Mouse (Mus musculus) MEL (cell line): ENCODE results near the gene Ly6g6d. TPM values are rescaled to one million over a fixed set of nuclear protein-coding genes. Genes with fewer than 3 reads are reported as not detected.
A peak's percentile ranks its signal among the peaks of the same experiment; 100 is the strongest.

Source experiments
- DNase-seq: peaks from one replicate; pipeline ENCODE4 v3.0.0; 2011; ENCODE audit warnings: low read depth, low spot score
- H3K27ac ChIP-seq: 2 replicates; pipeline ENCODE4 v1.5.1; 2012; ENCODE audit warnings: low read depth, mild to moderate bottlenecking, control low read depth, low read length, moderate library complexity; ENCODE audit not compliant: control insufficient read depth
- H3K27me3 ChIP-seq, 2 experiments: fragments of 150-350 bp in 1 of 2; sonication (generic) in 1 of 2; 2 replicates each; pipeline ENCODE4 v1.6.1; 2012; ENCODE audit warnings: low read length in 2 of 2, mild to moderate bottlenecking in 2 of 2, improper control_type of control experiment in 1 of 2, moderate library complexity in 1 of 2; ENCODE audit not compliant: insufficient read depth in 2 of 2, control insufficient read depth in 1 of 2
- H3K36me3 ChIP-seq, 2 experiments: 2 replicates each; pipeline ENCODE4 v1.6.1; 2012 to 2014; ENCODE audit warnings: low read length in 2 of 2, improper control_type of control experiment in 1 of 2, inconsistent platforms in 1 of 2, mild to moderate bottlenecking in 1 of 2; ENCODE audit not compliant: insufficient read depth in 2 of 2, control insufficient read depth in 1 of 2
- H3K4me1 ChIP-seq, 2 experiments: fragments of 150-350 bp in 1 of 2; sonication (generic) in 1 of 2; 2 replicates each; pipeline ENCODE4 v1.6.1; 2012; ENCODE audit warnings: low read length in 2 of 2, improper control_type of control experiment in 1 of 2, mild to moderate bottlenecking in 1 of 2; ENCODE audit not compliant: insufficient read depth in 2 of 2, control insufficient read depth in 1 of 2
- H3K4me3 ChIP-seq, 2 experiments: fragments of 150-350 bp in 1 of 2; sonication (generic) in 1 of 2; 2 replicates each; pipeline ENCODE4 v1.5.1; 2012; ENCODE audit warnings: low read depth in 2 of 2, low read length in 2 of 2, mild to moderate bottlenecking in 2 of 2, moderate library complexity in 2 of 2, control low read depth in 1 of 2, improper control_type of control experiment in 1 of 2; ENCODE audit not compliant: control insufficient read depth in 1 of 2, insufficient read depth in 1 of 2
- H3K79me2 ChIP-seq: 2 replicates; pipeline ENCODE4 v1.6.1; 2012; ENCODE audit warnings: mild to moderate bottlenecking, low read length, moderate library complexity; ENCODE audit not compliant: control insufficient read depth, poor library complexity, insufficient read depth
- H3K9ac ChIP-seq: 2 replicates; pipeline ENCODE4 v1.6.1; 2012; ENCODE audit warnings: low read depth, mild to moderate bottlenecking, control low read depth, low read length, moderate library complexity; ENCODE audit not compliant: control insufficient read depth, poor library complexity, severe bottlenecking
- H3K9me3 ChIP-seq: fragments of 150-350 bp; sonication (generic); replicated peaks from 2 replicates; pipeline ENCODE4 v1.6.1; 2012; ENCODE audit warnings: mild to moderate bottlenecking, low read length, improper control_type of control experiment, moderate library complexity; ENCODE audit not compliant: insufficient read depth
- BHLHE40 ChIP-seq: IDR thresholded peaks from 2 replicates; pipeline ENCODE4 v1.6.1; 2012; ENCODE audit warnings: low read depth, mild to moderate bottlenecking, inconsistent platforms, low read length, improper control_type of control experiment, borderline replicate concordance
- CHD1 ChIP-seq: IDR thresholded peaks from 2 replicates; pipeline ENCODE4 v1.6.1; 2012; ENCODE audit warnings: low read depth, mild to moderate bottlenecking, inconsistent platforms, low read length, improper control_type of control experiment
- CHD2 ChIP-seq: IDR thresholded peaks from 2 replicates; pipeline ENCODE4 v1.6.1; 2011; ENCODE audit warnings: low read length, improper control_type of control experiment
- EP300 ChIP-seq, 2 experiments: IDR thresholded peaks; 2 replicates each; pipeline ENCODE4 v1.6.1; 2011; ENCODE audit warnings: improper control_type of control experiment in 2 of 2, low read length in 2 of 2, low read depth in 1 of 2, mild to moderate bottlenecking in 1 of 2
- ETS1 ChIP-seq: IDR thresholded peaks from 2 replicates; pipeline ENCODE4 v1.6.1; 2012; ENCODE audit warnings: low read depth, mild to moderate bottlenecking, inconsistent platforms, low read length, improper control_type of control experiment, moderate library complexity
- GATA1 ChIP-seq: IDR thresholded peaks from 2 replicates; pipeline ENCODE4 v1.6.1; 2011; ENCODE audit warnings: low read depth, low read length, improper control_type of control experiment
- JUND ChIP-seq: IDR thresholded peaks from 2 replicates; pipeline ENCODE4 v1.6.1; 2011; ENCODE audit warnings: low read depth, mild to moderate bottlenecking, improper control_type of control experiment, low read length
- MAFK ChIP-seq: IDR thresholded peaks from 2 replicates; pipeline ENCODE4 v1.6.1; 2011; ENCODE audit warnings: low read depth, mild to moderate bottlenecking, low read length, improper control_type of control experiment, borderline replicate concordance
- MAX ChIP-seq: IDR thresholded peaks from 2 replicates; pipeline ENCODE4 v1.6.1; 2011; ENCODE audit warnings: low read length, improper control_type of control experiment
- MAZ ChIP-seq: IDR thresholded peaks from 2 replicates; pipeline ENCODE4 v1.6.1; 2012; ENCODE audit warnings: low read depth, mild to moderate bottlenecking, inconsistent platforms, low read length, improper control_type of control experiment
- MEF2A ChIP-seq: IDR thresholded peaks from 2 replicates; pipeline ENCODE4 v1.6.1; 2014; ENCODE audit warnings: low read depth, mild to moderate bottlenecking, inconsistent platforms, low read length, improper control_type of control experiment; ENCODE audit not compliant: poor library complexity, insufficient replicate concordance, severe bottlenecking; ENCODE audit errors: extremely low read depth
- MYC ChIP-seq: IDR thresholded peaks from 2 replicates; pipeline ENCODE4 v1.6.1; 2011; ENCODE audit warnings: low read depth, mild to moderate bottlenecking, low read length, improper control_type of control experiment, moderate library complexity
- NELFE ChIP-seq: IDR thresholded peaks from 2 replicates; pipeline ENCODE4 v1.6.1; 2011; ENCODE audit warnings: low read depth, low read length, improper control_type of control experiment
- POLR2A ChIP-seq, 2 experiments: IDR thresholded peaks; 2 replicates each; pipeline ENCODE4 v1.6.1; 2011 to 2012; ENCODE audit warnings: low read length in 2 of 2, mild to moderate bottlenecking in 2 of 2, control low read depth in 1 of 2, improper control_type of control experiment in 1 of 2, low read depth in 1 of 2, moderate library complexity in 1 of 2; ENCODE audit not compliant: control insufficient read depth in 1 of 2, insufficient read depth in 1 of 2, poor library complexity in 1 of 2
- POLR2AphosphoS2 ChIP-seq: IDR thresholded peaks from 2 replicates; pipeline ENCODE4 v1.6.1; 2011; ENCODE audit warnings: low read length, improper control_type of control experiment
- POLR2AphosphoS5 ChIP-seq: IDR thresholded peaks from 2 replicates; pipeline ENCODE4 v1.6.1; 2012; ENCODE audit warnings: low read depth, borderline replicate concordance, mild to moderate bottlenecking, inconsistent platforms, low read length, moderate library complexity, mixed read lengths
- RCOR1 ChIP-seq: IDR thresholded peaks from 2 replicates; pipeline ENCODE4 v1.6.1; 2012; ENCODE audit warnings: low read depth, mild to moderate bottlenecking, inconsistent platforms, low read length, improper control_type of control experiment
- SIN3A ChIP-seq: IDR thresholded peaks from 2 replicates; pipeline ENCODE4 v1.6.1; 2012; ENCODE audit warnings: low read length, improper control_type of control experiment, inconsistent platforms
- SMC3 ChIP-seq: IDR thresholded peaks from 2 replicates; pipeline ENCODE4 v1.6.1; 2011; ENCODE audit warnings: low read depth, low read length, improper control_type of control experiment
- TAL1 ChIP-seq: IDR thresholded peaks from 2 replicates; pipeline ENCODE4 v1.6.1; 2012; ENCODE audit warnings: mild to moderate bottlenecking, inconsistent platforms, low read length, moderate library complexity, mixed read lengths
- TBP ChIP-seq: IDR thresholded peaks from 2 replicates; pipeline ENCODE4 v1.8.0; 2011; ENCODE audit warnings: low read depth, low read length, improper control_type of control experiment
- TCF12 ChIP-seq: IDR thresholded peaks from 2 replicates; pipeline ENCODE4 v1.6.1; 2014; ENCODE audit warnings: low read depth, mild to moderate bottlenecking, inconsistent platforms, low read length, improper control_type of control experiment, moderate library complexity
- UBTF ChIP-seq: IDR thresholded peaks from 2 replicates; pipeline ENCODE4 v1.6.1; 2012; ENCODE audit warnings: low read depth, mild to moderate bottlenecking, inconsistent platforms, low read length, improper control_type of control experiment, moderate library complexity, borderline replicate concordance; ENCODE audit not compliant: insufficient read depth
- USF1 ChIP-seq: IDR thresholded peaks from 2 replicates; pipeline ENCODE4 v1.6.1; 2014; ENCODE audit warnings: low read depth, mild to moderate bottlenecking, inconsistent platforms, low read length, improper control_type of control experiment, moderate library complexity
- USF2 ChIP-seq, 2 experiments: IDR thresholded peaks; 2 replicates each; pipeline ENCODE4 v1.6.1; 2011 to 2012; ENCODE audit warnings: improper control_type of control experiment in 2 of 2, low read length in 2 of 2, borderline replicate concordance in 1 of 2, inconsistent platforms in 1 of 2, low read depth in 1 of 2, mild to moderate bottlenecking in 1 of 2; ENCODE audit not compliant: insufficient read depth in 1 of 2
- ZC3H11A ChIP-seq: IDR thresholded peaks from 2 replicates; pipeline ENCODE4 v1.6.1; 2012; ENCODE audit warnings: low read depth, mild to moderate bottlenecking, inconsistent platforms, low read length, improper control_type of control experiment
- ZKSCAN1 ChIP-seq: IDR thresholded peaks from 2 replicates; pipeline ENCODE4 v1.6.1; 2012; ENCODE audit warnings: low read depth, mild to moderate bottlenecking, inconsistent platforms, low read length, improper control_type of control experiment, moderate library complexity
- ZMIZ1 ChIP-seq: IDR thresholded peaks from 2 replicates; pipeline ENCODE4 v1.6.1; 2012; ENCODE audit warnings: low read depth, mild to moderate bottlenecking, inconsistent platforms, low read length, improper control_type of control experiment, moderate library complexity
- ZNF384 ChIP-seq: IDR thresholded peaks from 2 replicates; pipeline ENCODE4 v1.6.1; 2012; ENCODE audit warnings: low read depth, mild to moderate bottlenecking, inconsistent platforms, low read length, improper control_type of control experiment
- polyA plus RNA-seq, 2 experiments: library from polyadenylated mRNA; stranded (reverse) in 1 of 2; unstranded in 1 of 2; fragments of >175 nt in 1 of 2; fragments of >200 nt in 1 of 2; gene quantifications; 2 replicates each; pipeline versions ENCODE4 v1.2.1 to v1.2.4; 2012; ENCODE audit warnings: low replicate concordance in 2 of 2, low read depth in 1 of 2; ENCODE audit not compliant: insufficient read length in 2 of 2, insufficient read depth in 1 of 2, missing spikeins in 1 of 2
- total RNA-seq: library from RNA; depleted of rRNA; stranded (reverse); fragments of 300-350 nt; gene quantifications from 2 replicates; pipeline ENCODE4 v1.2.3, GENCODE M21; 2012

Gene Ly6g6d
- total and polyA plus RNA-seq, 3 experiments, result 4.4 to 5.5 TPM; not detected in 1

DNA sequence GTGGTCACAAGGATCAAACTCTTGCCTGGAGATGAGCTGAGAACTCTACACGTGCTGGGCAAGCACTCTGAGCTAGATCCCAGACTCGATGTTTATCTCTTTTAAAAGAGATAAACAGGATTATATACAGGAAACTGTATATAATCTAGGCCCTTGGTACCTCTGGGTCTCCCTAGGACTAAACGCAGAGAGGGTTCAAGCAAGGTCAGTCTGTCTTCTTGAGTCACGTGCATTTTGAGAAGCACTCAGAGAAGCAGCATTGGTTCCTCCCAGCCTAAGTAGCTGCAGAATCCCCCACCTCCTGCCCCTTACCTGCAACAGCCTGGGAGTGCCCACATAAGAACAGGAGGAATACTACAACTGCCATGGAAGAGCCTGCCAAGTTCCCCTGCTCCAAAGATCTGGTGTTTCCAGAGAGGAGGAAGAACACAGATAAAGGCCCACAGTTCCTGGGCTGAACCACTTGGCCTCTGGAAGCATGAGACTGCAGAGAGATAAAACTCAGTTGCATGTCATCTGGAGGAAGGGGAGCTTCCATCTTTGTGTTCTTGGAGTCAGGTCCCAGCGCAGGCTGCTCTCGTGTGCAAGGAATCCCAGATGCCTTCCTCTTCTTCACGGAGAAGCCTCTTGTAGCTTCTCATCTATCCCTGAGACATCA is 7.5 kb upstream of the Ly6g6d start, which contains the start of gene Ly6g6f:
Gene Ly6g6f, minus strand, starts transcription at position 403 of the 658 bp plus-strand sequence.
- Histone ChIP-seq H3K27me3 (no peaks in the 10 kb centered on the region), H3K36me3 (peaks cover 0 to 36% of the 10 kb centered on the region in 2 experiments; a peak in 2 of 4 replicates), H3K9ac (no peak within 1 kb of the TSS), H3K9me3 (no peaks in the 10 kb centered on the region), H3K27ac (peak within 1 kb of the TSS; percentile 17; the same call in 1 of the 2 replicates), H3K4me1 (peaks cover 15 to 53% of the 10 kb centered on the region in 2 experiments), H3K4me3 (no peak within 1 kb of the TSS), H3K79me2 (peaks cover 10% of the 10 kb centered on the region)
- DNase-seq, result peak; percentile 32
- TF ChIP-seq MYC, result peak; percentile 75; the same call in 1 of the 2 replicates
- TF ChIP-seq RCOR1, result peak; percentile 42; the same call in 1 of the 2 replicates
- no peak for TF ChIP-seq CHD2
- TF ChIP-seq ZMIZ1, result no peak
- TF ChIP-seq SIN3A, result 0 out of 2 replicates have a peak, but pooled peaks have one; percentile 20
- TF ChIP-seq MAX, result peak; percentile 59; the same call in 1 of the 2 replicates
- TF ChIP-seq GATA1, result peak; percentile 51; the same call in 1 of the 2 replicates
- TF ChIP-seq BHLHE40, result peak; percentile 85
- peak; percentile 63 for TF ChIP-seq USF1
- peak; percentile 15; the same call in 1 of the 2 replicates for TF ChIP-seq TAL1
- peak; percentile 44 to 50; a peak in 2 of 4 replicates for TF ChIP-seq EP300 (IDR thresholded peaks at IDR 0.05; ENCODE audit: low read depth in 1 of 2, low read length in 2 of 2)
- TF ChIP-seq JUND, result no peak
- TF ChIP-seq ETS1, result 0 out of 2 replicates have a peak, but pooled peaks have one; percentile 19

DNA sequence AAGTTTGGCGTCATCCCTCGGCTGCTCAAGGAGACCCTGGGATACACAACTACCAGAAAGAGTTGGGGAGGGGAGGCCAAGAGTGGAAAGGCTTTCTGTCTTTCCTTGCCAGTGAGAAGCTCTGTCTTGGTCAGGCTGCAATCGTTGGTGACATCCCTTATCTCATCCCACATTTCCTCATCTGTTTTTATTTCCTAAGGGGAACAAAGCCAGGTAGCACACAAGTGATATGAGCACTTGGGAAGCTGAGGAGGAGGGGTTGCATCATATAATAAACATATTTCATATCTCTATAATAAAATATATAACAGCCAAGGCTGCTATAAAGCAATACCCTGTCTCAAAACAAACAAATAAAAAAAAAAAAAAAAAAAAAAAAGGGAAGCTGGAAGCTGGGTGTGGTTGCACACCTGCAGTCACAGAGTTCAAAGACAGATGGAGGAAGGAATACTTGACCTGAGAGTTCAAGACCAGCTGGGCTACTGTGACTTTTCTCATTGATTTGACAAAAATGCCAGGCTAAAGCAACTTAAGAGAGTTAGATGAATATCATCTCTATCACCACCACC is 6.1 kb upstream of the Ly6g6d start:
- Histone ChIP-seq H3K27me3 (no peaks in the 10 kb centered on the region), H3K36me3 (peaks cover 0 to 41% of the 10 kb centered on the region in 2 experiments; a peak in 2 of 4 replicates), H3K4me1 (peaks cover 18 to 58% of the 10 kb centered on the region in 2 experiments), H3K79me2 (no peaks in the 10 kb centered on the region), H3K4me3 (no peak overlapping the region), H3K27ac (peak overlapping the region; percentile 31), H3K9ac (no peak overlapping the region), H3K9me3 (no peaks in the 10 kb centered on the region)
- DNase-seq, result no peak
- TF ChIP-seq CHD1 (no peak), MEF2A (no peak), UBTF (no peak), ZNF384 (peak; percentile 92), TCF12 (peak; percentile 41; the same call in 1 of the 2 replicates), MAZ (no peak), POLR2AphosphoS2 (no peak), NELFE (no peak), POLR2AphosphoS5 (no peak), POLR2A (IDR thresholded peaks at IDR 0.05; ENCODE audit: control insufficient read depth in 1 of 2, insufficient read depth in 1 of 2, low read depth in 1 of 2, low read length in 2 of 2, poor library complexity in 1 of 2) (no peak), ZC3H11A (no peak), SMC3 (no peak), MAFK (no peak), TAL1 (no peak), USF1 (no peak), BHLHE40 (no peak), SIN3A (peak; percentile 56), RCOR1 (0 out of 2 replicates have a peak, but pooled peaks have one; percentile 9), TBP (no peak), ZKSCAN1 (no peak), USF2 (IDR thresholded peaks at IDR 0.05; ENCODE audit: borderline replicate concordance in 1 of 2, insufficient read depth in 1 of 2, low read depth in 1 of 2, low read length in 2 of 2) (no peak)
